Mouse (Mus musculus): ENCODE results near the gene Ptf1a. TPM values are rescaled to one million over a fixed set of nuclear protein-coding genes. Genes with fewer than 3 reads are reported as not detected.

The Ptf1a gene
- polyA plus RNA-seq, 1 experiment = not detected

GRCm38 (mm10) chr2:19449308-19449707 lies 3.8 kb downstream of the Ptf1a start:
- Histone ChIP-seq H3K4me1 (ENCODE audit: control insufficient read depth, insufficient read depth, low read length) (no peaks in the 10 kb centered on the region), H3K4me3 (ENCODE audit: insufficient read depth, low read length) (no peak overlapping the region), H3K27ac (ENCODE audit: insufficient read depth, low read length) (no peak overlapping the region)
- no peak for TF ChIP-seq POLR2A (IDR thresholded peaks at IDR 0.05; ENCODE audit: extremely low read depth, insufficient read depth, low read length)
- TF ChIP-seq CTCF (IDR thresholded peaks at IDR 0.05; ENCODE audit: extremely low read depth, insufficient read depth, low read length) = no peak

GRCm38 (mm10) chr2:19452531-19453055 lies 7.1 kb downstream of the Ptf1a start:
- H3K27ac ChIP-seq (ENCODE audit: insufficient read depth, low read length) = no peak overlapping the region
- H3K4me1 ChIP-seq (ENCODE audit: control insufficient read depth, insufficient read depth, low read length) = no peaks in the 10 kb centered on the region
- no peak for TF ChIP-seq CTCF (IDR thresholded peaks at IDR 0.05; ENCODE audit: extremely low read depth, insufficient read depth, low read length)
- no peak for TF ChIP-seq POLR2A (IDR thresholded peaks at IDR 0.05; ENCODE audit: extremely low read depth, insufficient read depth, low read length)
- no peak overlapping the region for H3K4me3 ChIP-seq (ENCODE audit: insufficient read depth, low read length)

GRCm38 (mm10) chr2:19455228-19455627 lies 9.8 kb downstream of the Ptf1a start:
- Histone ChIP-seq H3K27ac (ENCODE audit: insufficient read depth, low read length) (no peak overlapping the region), H3K4me1 (ENCODE audit: control insufficient read depth, insufficient read depth, low read length) (no peaks in the 10 kb centered on the region), H3K4me3 (ENCODE audit: insufficient read depth, low read length) (no peak overlapping the region)
- TF ChIP-seq CTCF (IDR thresholded peaks at IDR 0.05; ENCODE audit: extremely low read depth, insufficient read depth, low read length) (no peak), POLR2A (IDR thresholded peaks at IDR 0.05; ENCODE audit: extremely low read depth, insufficient read depth, low read length) (no peak)

- no peak overlapping the region for H3K27ac ChIP-seq (ENCODE audit: insufficient read depth, low read length)
- H3K4me3 ChIP-seq (ENCODE audit: insufficient read depth, low read length) = no peak overlapping the region
- TF ChIP-seq POLR2A (IDR thresholded peaks at IDR 0.05; ENCODE audit: extremely low read depth, insufficient read depth, low read length) = no peak
- no peaks in the 10 kb centered on the region for H3K4me1 ChIP-seq (ENCODE audit: control insufficient read depth, insufficient read depth, low read length)
Measured at GRCm38 (mm10) chr2:19455857-19456482, 10.5 kb downstream of the Ptf1a start.

- TF ChIP-seq CTCF (IDR thresholded peaks at IDR 0.05; ENCODE audit: extremely low read depth, insufficient read depth, low read length) (no peak), POLR2A (IDR thresholded peaks at IDR 0.05; ENCODE audit: extremely low read depth, insufficient read depth, low read length) (no peak)
- no peak overlapping the region for H3K27ac ChIP-seq (ENCODE audit: insufficient read depth, low read length)
- no peak overlapping the region for H3K4me3 ChIP-seq (ENCODE audit: insufficient read depth, low read length)
- no peaks in the 10 kb centered on the region for H3K4me1 ChIP-seq (ENCODE audit: control insufficient read depth, insufficient read depth, low read length)
Measured at GRCm38 (mm10) chr2:19458785-19459184, 13.3 kb downstream of the Ptf1a start.

GRCm38 (mm10) chr2:19461940-19462339 lies 16.5 kb downstream of the Ptf1a start:
- Histone ChIP-seq H3K4me3 (ENCODE audit: insufficient read depth, low read length) (no peak overlapping the region), H3K27ac (ENCODE audit: insufficient read depth, low read length) (no peak overlapping the region), H3K4me1 (ENCODE audit: control insufficient read depth, insufficient read depth, low read length) (no peaks in the 10 kb centered on the region)
- TF ChIP-seq CTCF (IDR thresholded peaks at IDR 0.05; ENCODE audit: extremely low read depth, insufficient read depth, low read length) (no peak), POLR2A (IDR thresholded peaks at IDR 0.05; ENCODE audit: extremely low read depth, insufficient read depth, low read length) (no peak)

GRCm38 (mm10) chr2:19490262-19490661 lies 44.8 kb downstream of the Ptf1a start:
- no peak overlapping the region for H3K4me3 ChIP-seq (ENCODE audit: insufficient read depth, low read length)
- no peak overlapping the region for H3K27ac ChIP-seq (ENCODE audit: insufficient read depth, low read length)
- no peak for TF ChIP-seq POLR2A (IDR thresholded peaks at IDR 0.05; ENCODE audit: extremely low read depth, insufficient read depth, low read length)
- no peak for TF ChIP-seq CTCF (IDR thresholded peaks at IDR 0.05; ENCODE audit: extremely low read depth, insufficient read depth, low read length)
- H3K4me1 ChIP-seq (ENCODE audit: control insufficient read depth, insufficient read depth, low read length) = no peaks in the 10 kb centered on the region

Other genes with a start within 250 kb of the Ptf1a start
- 0.25 TPM in 2 replicates for gene Armc3, start 246.4 kb upstream of the Ptf1a start, polyA plus RNA-seq (2012; rRNA removed)
- gene Msrb2, start 74.2 kb upstream of the Ptf1a start, polyA plus RNA-seq (2012; rRNA removed) = 42.7 and 46.8 TPM in 2 replicates
- 0.08 TPM in 1 of 2 replicates, not detected in the other for gene 4921504E06Rik, start 108.3 kb downstream of the Ptf1a start, polyA plus RNA-seq (2012; rRNA removed)
- gene Otud1, start 212.1 kb downstream of the Ptf1a start, polyA plus RNA-seq (2012; rRNA removed) = 10.3 and 12.5 TPM in 2 replicates

Data from cortical plate, adult 2 months (tissue).